Mouse (Mus musculus): ENCODE results near the gene Agbl1. TPM values are rescaled to one million over a fixed set of nuclear protein-coding genes. Genes with fewer than 3 reads are reported as not detected.
"Not testable (repeated sequence)": the region's sequence is repeated elsewhere in the genome, so short reads cannot be mapped to it uniquely, and the experiment has no call there.

Agbl1 gene
- polyA plus RNA-seq, 1 experiment from 2014 or later, result 0.09 TPM

GRCm38 (mm10) chr7:76234321-76234720 is 4.6 kb downstream of the Agbl1 start:
- 78% methylated on average over 2 of the region's 2 CpGs for WGBS

GRCm38 (mm10) chr7:76237497-76237896 is 7.8 kb downstream of the Agbl1 start:
- Histone ChIP-seq H3K4me1 (ENCODE audit: control insufficient read depth in 2 of 2, insufficient read depth in 2 of 2, low read length in 2 of 2) (no peaks in the 10 kb centered on the region), H3K9me3 (ENCODE audit: control insufficient read depth, low read length) (no peaks in the 10 kb centered on the region), H3K9ac (ENCODE audit: low read length) (no peak overlapping the region), H3K4me2 (ENCODE audit: low read length) (no peak overlapping the region), H3K27me3 (ENCODE audit: control insufficient read depth, insufficient read depth, low read length) (no peaks in the 10 kb centered on the region), H3K27ac (replicated peaks in 1 of 2; ENCODE audit: control insufficient read depth in 1 of 2, insufficient read depth in 1 of 2, low read depth in 2 of 2, low read length in 2 of 2) (no peak overlapping the region), H3K4me3 (ENCODE audit: control insufficient read depth in 1 of 2, insufficient read depth in 1 of 2, low read depth in 1 of 2, low read length in 2 of 2) (no peak overlapping the region), H3K36me3 (ENCODE audit: control insufficient read depth, insufficient read depth, low read length) (no peaks in the 10 kb centered on the region)
- ATAC-seq (ENCODE audit: insufficient number of reproducible peaks, insufficient read depth, low FRiP score, low read depth), result no peak
- 72% methylated on average over 4 of the region's 4 CpGs for WGBS

More at GRCm38 (mm10) chr7:76234321-76234720, 4.6 kb downstream of the Agbl1 start:
- Histone ChIP-seq H3K4me2 (ENCODE audit: low read length) (no peak overlapping the region), H3K27ac (replicated peaks in 1 of 2; ENCODE audit: control insufficient read depth in 1 of 2, insufficient read depth in 1 of 2, low read depth in 2 of 2, low read length in 2 of 2) (no peak overlapping the region), H3K36me3 (ENCODE audit: control insufficient read depth, insufficient read depth, low read length) (no peaks in the 10 kb centered on the region), H3K4me1 (ENCODE audit: control insufficient read depth in 2 of 2, insufficient read depth in 2 of 2, low read length in 2 of 2) (no peaks in the 10 kb centered on the region), H3K27me3 (ENCODE audit: control insufficient read depth, insufficient read depth, low read length) (no peaks in the 10 kb centered on the region), H3K9ac (ENCODE audit: low read length) (no peak overlapping the region), H3K4me3 (ENCODE audit: control insufficient read depth in 1 of 2, insufficient read depth in 1 of 2, low read depth in 1 of 2, low read length in 2 of 2) (no peak overlapping the region), H3K9me3 (ENCODE audit: control insufficient read depth, low read length) (no peaks in the 10 kb centered on the region)
- no peak for ATAC-seq (ENCODE audit: insufficient number of reproducible peaks, insufficient read depth, low FRiP score, low read depth)

GRCm38 (mm10) chr7:76244839-76245238 is 15.2 kb downstream of the Agbl1 start:
- WGBS, result 94% methylated on average over 18 of the region's 18 CpGs

GRCm38 (mm10) chr7:76275061-76275460 is 45.4 kb downstream of the Agbl1 start:
- H3K4me3 ChIP-seq (ENCODE audit: control insufficient read depth in 1 of 2, insufficient read depth in 1 of 2, low read depth in 1 of 2, low read length in 2 of 2), result no peak overlapping the region
- H3K4me1 ChIP-seq (ENCODE audit: control insufficient read depth in 2 of 2, insufficient read depth in 2 of 2, low read length in 2 of 2), result no peaks in the 10 kb centered on the region
- no peak overlapping the region for H3K4me2 ChIP-seq (ENCODE audit: low read length)
- no peaks in the 10 kb centered on the region for H3K36me3 ChIP-seq (ENCODE audit: control insufficient read depth, insufficient read depth, low read length)
- no peak overlapping the region for H3K27ac ChIP-seq (replicated peaks in 1 of 2; ENCODE audit: control insufficient read depth in 1 of 2, insufficient read depth in 1 of 2, low read depth in 2 of 2, low read length in 2 of 2)
- no peaks in the 10 kb centered on the region for H3K9me3 ChIP-seq (ENCODE audit: control insufficient read depth, low read length)
- H3K9ac ChIP-seq (ENCODE audit: low read length), result no peak overlapping the region
- no peaks in the 10 kb centered on the region for H3K27me3 ChIP-seq (ENCODE audit: control insufficient read depth, insufficient read depth, low read length)
- no peak for ATAC-seq (ENCODE audit: insufficient number of reproducible peaks, insufficient read depth, low FRiP score, low read depth)

More at GRCm38 (mm10) chr7:76244839-76245238, 15.2 kb downstream of the Agbl1 start:
- not testable (repeated sequence) for H3K9ac ChIP-seq (ENCODE audit: low read length); H3K4me3 ChIP-seq (ENCODE audit: control insufficient read depth in 1 of 2, insufficient read depth in 1 of 2, low read depth in 1 of 2, low read length in 2 of 2); ATAC-seq (ENCODE audit: insufficient number of reproducible peaks, insufficient read depth, low FRiP score, low read depth); H3K4me1 ChIP-seq (ENCODE audit: control insufficient read depth in 2 of 2, insufficient read depth in 2 of 2, low read length in 2 of 2); H3K36me3 ChIP-seq (ENCODE audit: control insufficient read depth, insufficient read depth, low read length); H3K27ac ChIP-seq (replicated peaks in 1 of 2; ENCODE audit: control insufficient read depth in 1 of 2, insufficient read depth in 1 of 2, low read depth in 2 of 2, low read length in 2 of 2); H3K9me3 ChIP-seq (ENCODE audit: control insufficient read depth, low read length); H3K4me2 ChIP-seq (ENCODE audit: low read length); H3K27me3 ChIP-seq (ENCODE audit: control insufficient read depth, insufficient read depth, low read length)

GRCm38 (mm10) chr7:76282831-76283230 is 53.1 kb downstream of the Agbl1 start:
- H3K9me3 ChIP-seq (ENCODE audit: control insufficient read depth, low read length), result no peaks in the 10 kb centered on the region
- H3K4me2 ChIP-seq (ENCODE audit: low read length), result no peak overlapping the region
- no peaks in the 10 kb centered on the region for H3K27me3 ChIP-seq (ENCODE audit: control insufficient read depth, insufficient read depth, low read length)
- H3K36me3 ChIP-seq (ENCODE audit: control insufficient read depth, insufficient read depth, low read length), result no peaks in the 10 kb centered on the region
- no peak overlapping the region for H3K4me3 ChIP-seq (ENCODE audit: control insufficient read depth in 1 of 2, insufficient read depth in 1 of 2, low read depth in 1 of 2, low read length in 2 of 2)
- no peaks in the 10 kb centered on the region for H3K4me1 ChIP-seq (ENCODE audit: control insufficient read depth in 2 of 2, insufficient read depth in 2 of 2, low read length in 2 of 2)
- WGBS, result 72% methylated on average over 2 of the region's 2 CpGs
- no peak overlapping the region for H3K27ac ChIP-seq (replicated peaks in 1 of 2; ENCODE audit: control insufficient read depth in 1 of 2, insufficient read depth in 1 of 2, low read depth in 2 of 2, low read length in 2 of 2)
- ATAC-seq (ENCODE audit: insufficient number of reproducible peaks, insufficient read depth, low FRiP score, low read depth), result no peak
- no peak overlapping the region for H3K9ac ChIP-seq (ENCODE audit: low read length)

- ATAC-seq (ENCODE audit: insufficient number of reproducible peaks, insufficient read depth, low FRiP score, low read depth), result no peak
- no peak overlapping the region for H3K27ac ChIP-seq (replicated peaks in 1 of 2; ENCODE audit: control insufficient read depth in 1 of 2, insufficient read depth in 1 of 2, low read depth in 2 of 2, low read length in 2 of 2)
- no peaks in the 10 kb centered on the region for H3K9me3 ChIP-seq (ENCODE audit: control insufficient read depth, low read length)
- H3K4me2 ChIP-seq (ENCODE audit: low read length), result no peak overlapping the region
- no peaks in the 10 kb centered on the region for H3K4me1 ChIP-seq (ENCODE audit: control insufficient read depth in 2 of 2, insufficient read depth in 2 of 2, low read length in 2 of 2)
- H3K36me3 ChIP-seq (ENCODE audit: control insufficient read depth, insufficient read depth, low read length), result no peaks in the 10 kb centered on the region
- no peak overlapping the region for H3K9ac ChIP-seq (ENCODE audit: low read length)
- 72% methylated on average over 3 of the region's 3 CpGs for WGBS
- no peaks in the 10 kb centered on the region for H3K27me3 ChIP-seq (ENCODE audit: control insufficient read depth, insufficient read depth, low read length)
- no peak overlapping the region for H3K4me3 ChIP-seq (ENCODE audit: control insufficient read depth in 1 of 2, insufficient read depth in 1 of 2, low read depth in 1 of 2, low read length in 2 of 2)
These were observed 57.8 kb downstream of the Agbl1 start for GRCm38 (mm10) chr7:76287531-76287930.

- no peak overlapping the region for H3K4me2 ChIP-seq (ENCODE audit: low read length)
- no peak for ATAC-seq (ENCODE audit: insufficient number of reproducible peaks, insufficient read depth, low FRiP score, low read depth)
- H3K27me3 ChIP-seq (ENCODE audit: control insufficient read depth, insufficient read depth, low read length), result no peaks in the 10 kb centered on the region
- H3K4me3 ChIP-seq (ENCODE audit: control insufficient read depth in 1 of 2, insufficient read depth in 1 of 2, low read depth in 1 of 2, low read length in 2 of 2), result no peak overlapping the region
- H3K4me1 ChIP-seq (ENCODE audit: control insufficient read depth in 2 of 2, insufficient read depth in 2 of 2, low read length in 2 of 2), result no peaks in the 10 kb centered on the region
- 75% methylated on average over 4 of the region's 4 CpGs for WGBS
- H3K9me3 ChIP-seq (ENCODE audit: control insufficient read depth, low read length), result no peaks in the 10 kb centered on the region
- H3K27ac ChIP-seq (replicated peaks in 1 of 2; ENCODE audit: control insufficient read depth in 1 of 2, insufficient read depth in 1 of 2, low read depth in 2 of 2, low read length in 2 of 2), result no peak overlapping the region
- no peak overlapping the region for H3K9ac ChIP-seq (ENCODE audit: low read length)
- H3K36me3 ChIP-seq (ENCODE audit: control insufficient read depth, insufficient read depth, low read length), result no peaks in the 10 kb centered on the region
These were observed 92.3 kb downstream of the Agbl1 start for GRCm38 (mm10) chr7:76321866-76322553.

- H3K4me2 ChIP-seq (ENCODE audit: low read length), result no peak overlapping the region
- H3K27ac ChIP-seq (replicated peaks in 1 of 2; ENCODE audit: control insufficient read depth in 1 of 2, insufficient read depth in 1 of 2, low read depth in 2 of 2, low read length in 2 of 2), result no peak overlapping the region
- H3K4me3 ChIP-seq (ENCODE audit: control insufficient read depth in 1 of 2, insufficient read depth in 1 of 2, low read depth in 1 of 2, low read length in 2 of 2), result no peak overlapping the region
- 61% methylated on average over 2 of the region's 2 CpGs for WGBS
- H3K9me3 ChIP-seq (ENCODE audit: control insufficient read depth, low read length), result no peaks in the 10 kb centered on the region
- no peaks in the 10 kb centered on the region for H3K27me3 ChIP-seq (ENCODE audit: control insufficient read depth, insufficient read depth, low read length)
- no peaks in the 10 kb centered on the region for H3K36me3 ChIP-seq (ENCODE audit: control insufficient read depth, insufficient read depth, low read length)
- no peaks in the 10 kb centered on the region for H3K4me1 ChIP-seq (ENCODE audit: control insufficient read depth in 2 of 2, insufficient read depth in 2 of 2, low read length in 2 of 2)
- H3K9ac ChIP-seq (ENCODE audit: low read length), result no peak overlapping the region
- no peak for ATAC-seq (ENCODE audit: insufficient number of reproducible peaks, insufficient read depth, low FRiP score, low read depth)
These were observed 96.4 kb downstream of the Agbl1 start for GRCm38 (mm10) chr7:76326091-76326490.

Data from heart, embryonic 14.5 days (tissue).